Mouse (Mus musculus) bone marrow macrophage, adult 2 months (primary cell): ENCODE results near the gene Pkp1.

Source experiments
- CTCF ChIP-seq: IDR thresholded peaks from 2 replicates; pipeline ENCODE4 v1.5.1; 2012; ENCODE audit warnings: low read depth, mild to moderate bottlenecking, low read length, moderate library complexity
- POLR2A ChIP-seq: IDR thresholded peaks from 2 replicates; pipeline ENCODE4 v1.6.1; 2012; ENCODE audit warnings: mild to moderate bottlenecking, low read depth, low read length, borderline replicate concordance

GRCm38 (mm10) chr1:135863786-135864335 is 55.1 kb downstream of the Pkp1 start:
- TF ChIP-seq CTCF: no peak
- no peak for TF ChIP-seq POLR2A
